Mouse (Mus musculus): Measurements from ENCODE around the gene Sp1. TPM values are rescaled to one million over a fixed set of nuclear protein-coding genes. Genes with fewer than 3 reads are reported as not detected.

Gene Sp1
- total RNA-seq, 2 experiments from 2014 or later = 46.4 to 63.9 TPM

DNA sequence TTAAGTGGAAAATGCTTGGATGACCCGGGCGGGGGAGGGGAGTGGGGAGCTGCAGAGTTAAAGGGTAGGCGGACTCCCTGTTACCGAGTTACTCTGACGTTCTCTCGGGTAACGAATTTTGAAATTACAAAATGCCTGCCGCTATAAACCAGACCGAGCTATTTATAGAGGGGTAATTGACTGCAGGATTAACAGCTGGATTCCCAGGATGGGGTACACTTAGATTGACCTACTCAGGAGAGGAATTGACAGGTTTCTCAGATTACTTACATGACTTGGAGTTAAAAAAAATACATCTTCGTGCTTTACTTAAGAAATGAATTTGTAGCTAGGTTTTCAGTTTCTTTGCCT, 65.3 kb downstream of the Sp1 start:
- ATAC-seq (replicated peaks; ENCODE audit: poor library complexity) = no peak

DNA sequence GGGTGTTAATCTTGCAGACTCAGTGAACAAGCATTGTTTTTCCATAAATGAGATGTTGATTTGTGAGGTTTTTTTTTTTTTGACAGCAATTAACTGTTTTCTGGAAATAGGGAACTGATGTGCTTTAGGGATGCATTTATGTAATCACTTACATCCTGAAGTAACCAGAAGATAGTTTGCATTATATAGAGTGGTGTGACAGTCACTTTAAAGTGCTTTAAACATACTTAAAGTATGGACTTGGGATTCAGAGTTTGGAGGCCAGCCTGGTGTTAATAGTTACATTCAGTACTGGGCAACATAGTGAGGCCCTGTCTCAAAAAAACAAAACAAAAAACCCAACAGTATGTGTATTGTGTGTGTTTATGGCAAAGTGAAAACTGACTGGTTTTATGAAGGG, 65.8 kb downstream of the Sp1 start:
- ATAC-seq (replicated peaks; ENCODE audit: poor library complexity) = no peak

DNA sequence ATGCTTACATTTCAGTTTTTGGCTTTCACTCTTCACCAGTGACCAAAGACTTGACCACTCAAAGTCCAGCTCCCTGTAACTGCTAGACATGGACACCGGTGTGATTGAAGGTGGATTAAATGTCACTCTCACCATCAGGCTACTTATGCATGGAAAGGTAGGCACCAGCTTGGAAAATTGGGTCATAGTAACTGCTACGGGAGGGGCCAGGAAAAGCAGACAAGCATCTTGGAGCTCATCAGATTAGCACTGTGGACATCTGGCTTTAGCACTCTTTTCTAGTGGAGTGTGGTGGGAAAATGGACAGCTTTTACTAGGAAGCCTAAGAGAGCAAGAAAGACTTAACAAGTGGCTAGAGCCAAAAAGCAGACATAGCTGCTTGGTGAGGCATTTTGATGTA, 67.3 kb downstream of the Sp1 start:
- ATAC-seq (replicated peaks; ENCODE audit: poor library complexity) = no peak

DNA sequence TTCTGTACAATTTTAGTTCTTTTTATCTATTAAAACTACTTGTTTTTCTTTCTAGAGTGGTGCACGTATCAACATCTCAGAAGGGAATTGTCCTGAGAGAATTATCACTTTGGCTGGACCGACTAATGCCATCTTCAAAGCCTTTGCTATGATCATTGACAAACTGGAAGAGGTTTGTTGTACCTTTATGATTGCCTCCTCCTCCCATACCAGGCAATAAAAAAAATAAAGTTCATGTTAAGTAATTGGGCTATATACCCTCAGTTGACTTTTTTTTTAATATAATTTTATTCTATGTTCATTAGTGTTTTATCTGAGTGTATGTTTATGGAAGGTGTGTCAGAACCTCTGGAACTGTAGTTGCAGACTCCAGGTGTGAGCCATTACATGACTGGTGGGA, 68.6 kb downstream of the Sp1 start:
- ATAC-seq (replicated peaks; ENCODE audit: poor library complexity) = no peak

DNA sequence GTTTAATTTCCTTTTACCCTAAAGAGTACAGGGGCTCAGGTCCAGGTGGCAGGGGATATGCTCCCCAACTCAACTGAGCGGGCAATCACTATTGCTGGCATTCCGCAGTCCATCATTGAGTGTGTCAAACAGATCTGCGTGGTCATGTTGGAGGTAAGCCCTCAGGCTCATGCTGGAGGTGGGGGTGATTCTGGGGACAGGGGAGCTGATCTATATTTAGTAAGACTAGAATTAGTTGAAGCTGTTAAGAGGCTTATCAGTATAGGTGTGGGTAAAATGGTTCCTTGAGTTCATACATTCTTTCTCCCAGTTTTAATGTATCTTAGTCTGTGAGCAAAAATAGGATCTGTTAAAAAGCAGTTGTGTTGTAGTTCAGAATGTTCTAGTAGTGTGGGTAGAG, 77.2 kb downstream of the Sp1 start:
- no peak for ATAC-seq (replicated peaks; ENCODE audit: poor library complexity)

DNA sequence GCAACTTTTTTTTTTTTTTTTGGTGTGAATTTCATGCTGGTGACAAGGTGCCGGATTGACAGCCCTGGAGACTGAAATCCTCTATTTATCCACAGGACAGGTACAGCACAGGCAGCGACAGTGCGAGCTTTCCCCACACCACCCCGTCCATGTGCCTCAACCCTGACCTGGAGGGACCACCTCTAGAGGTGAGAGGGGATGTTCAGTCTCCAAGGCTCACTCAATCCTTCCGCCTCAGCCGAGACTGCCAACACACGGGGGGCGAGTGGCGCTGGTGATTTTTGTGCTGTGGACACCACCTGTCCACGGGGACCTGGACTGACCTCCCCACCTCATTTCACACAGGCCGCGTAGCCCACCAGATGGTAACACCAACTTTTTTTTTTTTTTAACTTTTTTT, 79.9 kb downstream of the Sp1 start:
- no peak for ATAC-seq (replicated peaks; ENCODE audit: poor library complexity)

Other genes with a start within 250 kb of the Sp1 start
- 19.7 and 28.7 TPM in 2 replicates for gene Zfp740, start 202.9 kb upstream of the Sp1 start, total RNA-seq (2015)
- 28.3 and 29.5 TPM in 2 replicates for gene Zfp740, start 202.9 kb upstream of the Sp1 start, total RNA-seq (2017)
- 6.3 and 10.2 TPM in 2 replicates for gene Csad, start 201.4 kb upstream of the Sp1 start, total RNA-seq (2015)
- gene Csad, start 201.4 kb upstream of the Sp1 start, total RNA-seq (2017) = 6.4 and 8.1 TPM in 2 replicates
- gene Itgb7, start 174.2 kb upstream of the Sp1 start, total RNA-seq (2015) = 26.6 and 29.2 TPM in 2 replicates
- 36.7 and 44.6 TPM in 2 replicates for gene Itgb7, start 174.2 kb upstream of the Sp1 start, total RNA-seq (2017)
- 4.1 and 4.8 TPM in 2 replicates for gene Rarg, start 148.6 kb upstream of the Sp1 start, total RNA-seq (2015)
- gene Rarg, start 148.6 kb upstream of the Sp1 start, total RNA-seq (2017) = 3.9 and 4.2 TPM in 2 replicates
- gene Gm9918, start 135.6 kb upstream of the Sp1 start, total RNA-seq (2015) = not detected in 2 replicates
- gene Gm9918, start 135.6 kb upstream of the Sp1 start, total RNA-seq (2017) = not detected in 2 replicates
- gene Mfsd5, start 126.7 kb upstream of the Sp1 start, total RNA-seq (2015) = 28.2 and 33.0 TPM in 2 replicates
- 17.8 and 25.5 TPM in 2 replicates for gene Mfsd5, start 126.7 kb upstream of the Sp1 start, total RNA-seq (2017)
- gene Espl1, start 109.9 kb upstream of the Sp1 start, total RNA-seq (2015) = 33.9 and 34.8 TPM in 2 replicates
- 15.0 and 19.2 TPM in 2 replicates for gene Espl1, start 109.9 kb upstream of the Sp1 start, total RNA-seq (2017)
- gene Pfdn5, start 80.0 kb upstream of the Sp1 start, total RNA-seq (2015) = 345 and 346 TPM in 2 replicates
- gene Pfdn5, start 80.0 kb upstream of the Sp1 start, total RNA-seq (2017) = 343 and 379 TPM in 2 replicates
- gene Myg1, start 74.4 kb upstream of the Sp1 start, total RNA-seq (2015) = 26.5 and 28.4 TPM in 2 replicates
- 56.4 and 58.5 TPM in 2 replicates for gene Myg1, start 74.4 kb upstream of the Sp1 start, total RNA-seq (2017)
- gene Aaas, start 55.4 kb upstream of the Sp1 start, total RNA-seq (2015) = 103 and 110 TPM in 2 replicates
- gene Aaas, start 55.4 kb upstream of the Sp1 start, total RNA-seq (2017) = 141 and 151 TPM in 2 replicates
- not detected in 2 replicates for gene Sp7, start 39.0 kb upstream of the Sp1 start, total RNA-seq (2015)
- not detected in 2 replicates for gene Sp7, start 39.0 kb upstream of the Sp1 start, total RNA-seq (2017)
- 0.07 TPM in 1 of 2 replicates, not detected in the other for gene Amhr2, start 39.2 kb downstream of the Sp1 start, total RNA-seq (2015)
- not detected in 2 replicates for gene Amhr2, start 39.2 kb downstream of the Sp1 start, total RNA-seq (2017)
- 71.0 and 73.0 TPM in 2 replicates for gene Prr13, start 52.9 kb downstream of the Sp1 start, total RNA-seq (2015)
- gene Prr13, start 52.9 kb downstream of the Sp1 start, total RNA-seq (2017) = 48.6 and 51.5 TPM in 2 replicates
- gene Pcbp2, start 64.4 kb downstream of the Sp1 start, total RNA-seq (2015) = 946 and 973 TPM in 2 replicates
- 175 and 191 TPM in 2 replicates for gene Pcbp2, start 64.4 kb downstream of the Sp1 start, total RNA-seq (2017)
- gene Gm10337, start 97.6 kb downstream of the Sp1 start, total RNA-seq (2015) = not detected in 2 replicates
- gene Gm10337, start 97.6 kb downstream of the Sp1 start, total RNA-seq (2017) = not detected in 2 replicates
- gene Map3k12, start 110.9 kb downstream of the Sp1 start, total RNA-seq (2015) = 1.2 TPM in 1 of 2 replicates, not detected in the other
- gene Map3k12, start 110.9 kb downstream of the Sp1 start, total RNA-seq (2017) = 0.12 and 0.24 TPM in 2 replicates
- 13.1 and 17.4 TPM in 2 replicates for gene Tarbp2, start 112.0 kb downstream of the Sp1 start, total RNA-seq (2015)
- 22.6 and 26.7 TPM in 2 replicates for gene Tarbp2, start 112.0 kb downstream of the Sp1 start, total RNA-seq (2017)
- 7.2 and 8.9 TPM in 2 replicates for gene Npff, start 118.8 kb downstream of the Sp1 start, total RNA-seq (2015)
- gene Npff, start 118.8 kb downstream of the Sp1 start, total RNA-seq (2017) = 1.2 TPM in 1 of 2 replicates, not detected in the other
- 0.78 TPM in 1 of 2 replicates, not detected in the other for gene Gm28047, start 218.9 kb downstream of the Sp1 start, total RNA-seq (2015)
- not detected in 2 replicates for gene Gm28047, start 218.9 kb downstream of the Sp1 start, total RNA-seq (2017)
- gene Atf7, start 219.3 kb downstream of the Sp1 start, total RNA-seq (2015) = 149 and 164 TPM in 2 replicates
- gene Atf7, start 219.3 kb downstream of the Sp1 start, total RNA-seq (2017) = 35.3 and 55.5 TPM in 2 replicates